Mouse (Mus musculus) myocyte (in vitro differentiated cells): Measurements from ENCODE around the gene Camsap2.

ENCODE experiments used
- CEBPB ChIP-seq: IDR thresholded peaks from 2 replicates; pipeline ENCODE4 v1.6.1; 2011; ENCODE audit warnings: mild to moderate bottlenecking, moderate library complexity; ENCODE audit not compliant: poor library complexity, insufficient read depth, severe bottlenecking
- E2F4 ChIP-seq: IDR thresholded peaks from one replicate; pipeline ENCODE4 v1.6.1; 2011; ENCODE audit warnings: mild to moderate bottlenecking, control low read depth, moderate library complexity; ENCODE audit not compliant: insufficient read depth
- MAX ChIP-seq: IDR thresholded peaks from one replicate; pipeline ENCODE4 v1.6.1; 2011; ENCODE audit warnings: low read depth, mild to moderate bottlenecking, control low read depth
- POLR2A ChIP-seq: IDR thresholded peaks from one replicate; pipeline ENCODE4 v1.6.1; 2011; ENCODE audit warnings: low read depth, mild to moderate bottlenecking, control low read depth, moderate library complexity; ENCODE audit not compliant: insufficient read length
- POLR2AphosphoS2 ChIP-seq: IDR thresholded peaks from one replicate; pipeline ENCODE4 v1.6.1; 2011; ENCODE audit warnings: low read depth, control low read depth; ENCODE audit not compliant: insufficient read length
- REST ChIP-seq: IDR thresholded peaks from one replicate; pipeline ENCODE4 v1.6.1; 2011; ENCODE audit warnings: mild to moderate bottlenecking, control low read depth, moderate library complexity; ENCODE audit not compliant: insufficient read depth, insufficient read length
- SRF ChIP-seq: IDR thresholded peaks from one replicate; pipeline ENCODE4 v1.6.1; 2011; ENCODE audit warnings: low read depth; ENCODE audit not compliant: control insufficient read depth, insufficient read length
- TCF3 ChIP-seq: IDR thresholded peaks from one replicate; pipeline ENCODE4 v1.6.1; 2011; ENCODE audit warnings: low read depth, control low read depth; ENCODE audit not compliant: insufficient read length

DNA sequence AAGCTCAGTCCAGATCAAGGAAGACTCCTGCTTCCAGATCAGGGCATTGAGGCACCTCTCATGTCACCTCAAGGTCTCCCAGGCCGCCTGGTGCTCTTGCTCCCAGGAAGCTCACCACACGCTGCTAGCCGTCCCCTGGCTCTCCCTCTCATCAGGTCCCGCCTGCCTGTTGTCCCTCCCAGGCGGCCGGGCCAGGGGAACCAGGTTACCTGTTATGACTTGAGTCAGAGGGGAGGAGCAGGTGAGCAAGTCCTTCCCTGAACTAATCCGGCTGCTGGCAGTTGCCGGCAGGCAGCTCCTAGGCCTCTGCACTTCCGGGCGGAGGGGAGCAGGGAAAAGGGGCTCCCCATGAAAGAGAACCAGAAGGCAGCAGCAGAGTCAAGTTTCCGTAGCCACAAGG, 115.7 kb downstream of the Camsap2 start:
- TF ChIP-seq POLR2A (no peak), TCF3 (no peak), MAX (no peak), E2F4 (no peak), CEBPB (no peak), POLR2AphosphoS2 (no peak), SRF (no peak), REST (no peak)
